Mouse (Mus musculus) limb, embryonic 12.5 days (tissue): ENCODE data around the gene Hectd1. TPM values are rescaled to one million over a fixed set of nuclear protein-coding genes. Genes with fewer than 3 reads are reported as not detected.

Source experiments
- ATAC-seq: fragments of 200-750 bp; cut with Nextera tagmentation; 2 replicates; pipeline ENCODE4 v1.8.0; 2017; ENCODE audit warnings: low read depth, moderate TSS enrichment; ENCODE audit not compliant: insufficient number of reproducible peaks, insufficient read depth, low FRiP score, low TSS enrichment
- H3K27ac ChIP-seq: fragments of 300-500 bp; sonication (generic); 2 replicates; pipeline ENCODE4 v1.5.1; 2016; ENCODE audit warnings: mild to moderate bottlenecking, moderate library complexity
- H3K27me3 ChIP-seq: fragments of 300-500 bp; sonication (generic); 2 replicates; pipeline ENCODE4 v1.6.1; 2016; ENCODE audit warnings: mild to moderate bottlenecking, moderate library complexity
- H3K36me3 ChIP-seq: fragments of 300-500 bp; sonication (generic); 2 replicates; pipeline ENCODE4 v1.6.1; 2016; ENCODE audit warnings: mild to moderate bottlenecking, moderate library complexity
- H3K4me1 ChIP-seq: fragments of 300-500 bp; sonication (generic); replicated peaks from 2 replicates; pipeline ENCODE4 v1.6.1; 2016
- H3K4me2 ChIP-seq: fragments of 300-500 bp; sonication (generic); 2 replicates; pipeline ENCODE4 v1.6.1; 2016; ENCODE audit warnings: mild to moderate bottlenecking, moderate library complexity
- H3K4me3 ChIP-seq: fragments of 300-500 bp; sonication (generic); replicated peaks from 2 replicates; pipeline ENCODE4 v1.5.1; 2016; ENCODE audit warnings: mild to moderate bottlenecking
- H3K9ac ChIP-seq: fragments of 300-500 bp; sonication (generic); replicated peaks from 2 replicates; pipeline ENCODE4 v1.6.1; 2016; ENCODE audit warnings: mild to moderate bottlenecking, moderate library complexity
- H3K9me3 ChIP-seq: fragments of 300-500 bp; sonication (generic); 2 replicates; pipeline ENCODE4 v1.6.1; 2016; ENCODE audit warnings: mild to moderate bottlenecking, moderate library complexity
- WGBS: fragments of 180-500 bp; shearing (Covaris S2); methylation state at CpG from one replicate; pipeline ENCODE4 v1.1.7; 2016; 5-methylcytosine and 5-hydroxymethylcytosine counted together
- polyA plus RNA-seq: library from polyadenylated mRNA; unstranded; fragments of >200 nt; fragmentation: Nextera tagmentation; extraction: Ambion mirVana; gene quantifications from 2 replicates; pipeline ENCODE4 v1.2.1, GENCODE M21; 2016

The Hectd1 gene
- 44.2 and 44.9 TPM in 2 replicates for polyA plus RNA-seq

GRCm38 (mm10) chr12:51829290-51830076 is at the start of gene Hectd1:
Hectd1 (minus strand) TSS chr12:51829536.
- Histone ChIP-seq H3K27me3 (no peaks in the 10 kb centered on the region), H3K4me2 (peak within 1 kb of the TSS; percentile 69), H3K4me3 (peak within 1 kb of the TSS; percentile 93), H3K36me3 (peaks cover 23% of the 10 kb centered on the region), H3K9ac (peak within 1 kb of the TSS; percentile 99), H3K27ac (peak within 1 kb of the TSS; percentile 99), H3K9me3 (no peaks in the 10 kb centered on the region), H3K4me1 (peaks cover 11% of the 10 kb centered on the region)
- WGBS: under 1% methylated on average over 88 of the region's 114 CpGs
- peak; percentile 93 for ATAC-seq

GRCm38 (mm10) chr12:51871446-51872144 is 42.3 kb upstream of the Hectd1 start:
- ATAC-seq: no peak
- no peak overlapping the region for H3K9ac ChIP-seq
- H3K4me2 ChIP-seq: no peak overlapping the region
- no peaks in the 10 kb centered on the region for H3K9me3 ChIP-seq
- H3K36me3 ChIP-seq: peaks cover 10% of the 10 kb centered on the region
- WGBS: 71% methylated on average over 11 of the region's 11 CpGs
- peaks cover 10% of the 10 kb centered on the region; the same call in 1 of the 2 replicates for H3K4me1 ChIP-seq
- no peak overlapping the region for H3K4me3 ChIP-seq
- no peaks in the 10 kb centered on the region for H3K27me3 ChIP-seq
- H3K27ac ChIP-seq: no peak overlapping the region

- no peak for ATAC-seq
- peaks cover 6% of the 10 kb centered on the region; the same call in 1 of the 2 replicates for H3K36me3 ChIP-seq
- no peak overlapping the region for H3K9ac ChIP-seq
- WGBS: 68% methylated on average over 3 of the region's 3 CpGs
- H3K27me3 ChIP-seq: no peaks in the 10 kb centered on the region
- no peak overlapping the region for H3K4me2 ChIP-seq
- peaks cover 30% of the 10 kb centered on the region for H3K4me1 ChIP-seq
- H3K4me3 ChIP-seq: no peak overlapping the region
- H3K9me3 ChIP-seq: no peaks in the 10 kb centered on the region
- no peak overlapping the region for H3K27ac ChIP-seq
Observed at GRCm38 (mm10) chr12:51869511-51869910, 40.2 kb upstream of the Hectd1 start.

GRCm38 (mm10) chr12:51867076-51867475 is 37.7 kb upstream of the Hectd1 start:
- H3K4me3 ChIP-seq: no peak overlapping the region
- H3K36me3 ChIP-seq: no peaks in the 10 kb centered on the region
- ATAC-seq: no peak
- H3K9ac ChIP-seq: no peak overlapping the region
- no peaks in the 10 kb centered on the region for H3K27me3 ChIP-seq
- H3K27ac ChIP-seq: no peak overlapping the region
- H3K4me1 ChIP-seq: peaks cover 30% of the 10 kb centered on the region
- WGBS: 84% methylated on average over 8 of the region's 8 CpGs
- H3K4me2 ChIP-seq: no peak overlapping the region
- H3K9me3 ChIP-seq: no peaks in the 10 kb centered on the region

GRCm38 (mm10) chr12:51866226-51866910 is 37.0 kb upstream of the Hectd1 start:
- no peak overlapping the region for H3K4me2 ChIP-seq
- H3K4me3 ChIP-seq: no peak overlapping the region
- H3K4me1 ChIP-seq: peaks cover 29% of the 10 kb centered on the region
- ATAC-seq: 0 out of 2 replicates have a peak, but pooled peaks have one; percentile 12
- H3K9ac ChIP-seq: 0 out of 2 replicates have a peak overlapping the region, but pooled peaks have one; percentile 8
- no peaks in the 10 kb centered on the region for H3K9me3 ChIP-seq
- WGBS: 59% methylated on average over 13 of the region's 13 CpGs
- H3K27ac ChIP-seq: 0 out of 2 replicates have a peak overlapping the region, but pooled peaks have one; percentile 25
- H3K36me3 ChIP-seq: no peaks in the 10 kb centered on the region
- no peaks in the 10 kb centered on the region for H3K27me3 ChIP-seq

GRCm38 (mm10) chr12:51865790-51866179 is 36.4 kb upstream of the Hectd1 start:
- WGBS: 52% methylated on average over 4 of the region's 4 CpGs
- H3K4me2 ChIP-seq: no peak overlapping the region
- H3K36me3 ChIP-seq: no peaks in the 10 kb centered on the region
- no peaks in the 10 kb centered on the region for H3K9me3 ChIP-seq
- 0 out of 2 replicates have a peak overlapping the region, but pooled peaks have one; percentile 8 for H3K9ac ChIP-seq
- H3K27ac ChIP-seq: 0 out of 2 replicates have a peak overlapping the region, but pooled peaks have one; percentile 25
- ATAC-seq: peak; percentile 77
- peaks cover 23% of the 10 kb centered on the region for H3K4me1 ChIP-seq
- no peak overlapping the region for H3K4me3 ChIP-seq
- H3K27me3 ChIP-seq: no peaks in the 10 kb centered on the region

- no peak overlapping the region for H3K9ac ChIP-seq
- H3K27me3 ChIP-seq: no peaks in the 10 kb centered on the region
- no peaks in the 10 kb centered on the region for H3K9me3 ChIP-seq
- H3K4me2 ChIP-seq: no peak overlapping the region
- peaks cover 21% of the 10 kb centered on the region for H3K4me1 ChIP-seq
- no peak overlapping the region for H3K4me3 ChIP-seq
- peak; percentile 21; the same call in 1 of the 2 replicates for ATAC-seq
- no peaks in the 10 kb centered on the region for H3K36me3 ChIP-seq
- WGBS: 61% methylated on average over 9 of the region's 9 CpGs
- no peak overlapping the region for H3K27ac ChIP-seq
Observed at GRCm38 (mm10) chr12:51865061-51865789, 35.9 kb upstream of the Hectd1 start.

GRCm38 (mm10) chr12:51863116-51864002 is 34.0 kb upstream of the Hectd1 start:
- H3K4me3 ChIP-seq: no peak overlapping the region
- peaks cover 21% of the 10 kb centered on the region for H3K4me1 ChIP-seq
- no peak for ATAC-seq
- no peaks in the 10 kb centered on the region for H3K27me3 ChIP-seq
- H3K9ac ChIP-seq: no peak overlapping the region
- 87% methylated on average over 14 of the region's 14 CpGs for WGBS
- H3K9me3 ChIP-seq: no peaks in the 10 kb centered on the region
- no peak overlapping the region for H3K27ac ChIP-seq
- H3K36me3 ChIP-seq: no peaks in the 10 kb centered on the region
- no peak overlapping the region for H3K4me2 ChIP-seq

- H3K9me3 ChIP-seq: no peaks in the 10 kb centered on the region
Observed at GRCm38 (mm10) chr12:51858134-51859028, 29.0 kb upstream of the Hectd1 start.

More at GRCm38 (mm10) chr12:51858134-51859028, 29.0 kb upstream of the Hectd1 start:
- H3K4me1 ChIP-seq: no peaks in the 10 kb centered on the region
- H3K36me3 ChIP-seq: no peaks in the 10 kb centered on the region
- no peaks in the 10 kb centered on the region for H3K27me3 ChIP-seq
- H3K4me3 ChIP-seq: no peak overlapping the region
- H3K4me2 ChIP-seq: no peak overlapping the region
- no peak overlapping the region for H3K9ac ChIP-seq
- H3K27ac ChIP-seq: no peak overlapping the region
- WGBS: 66% methylated on average over 13 of the region's 13 CpGs
- ATAC-seq: no peak
